Mouse (Mus musculus): ENCODE results near the gene Ifi47. TPM values are rescaled to one million over a fixed set of nuclear protein-coding genes. Genes with fewer than 3 reads are reported as not detected.

The Ifi47 gene
- polyA plus RNA-seq, 1 experiment from 2014 or later: 0.43 TPM

GRCm38 (mm10) chr11:49081886-49082285 lies 5.5 kb downstream of the Ifi47 start:
- H3K36me3 ChIP-seq: no peaks in the 10 kb centered on the region
- no peak overlapping the region for H3K27ac ChIP-seq (replicated peaks)
- no peaks in the 10 kb centered on the region for H3K9me3 ChIP-seq
- H3K27me3 ChIP-seq: no peaks in the 10 kb centered on the region
- WGBS: 84% methylated on average over 3 of the region's 3 CpGs
- no peak for ATAC-seq (ENCODE audit: low read depth)
- no peak overlapping the region for H3K4me2 ChIP-seq
- no peak overlapping the region for H3K4me3 ChIP-seq
- no peaks in the 10 kb centered on the region for H3K4me1 ChIP-seq (replicated peaks)
- no peak overlapping the region for H3K9ac ChIP-seq

- Histone ChIP-seq H3K27me3 (no peaks in the 10 kb centered on the region), H3K4me3 (no peak overlapping the region), H3K9ac (no peak overlapping the region), H3K4me1 (replicated peaks) (no peaks in the 10 kb centered on the region), H3K36me3 (no peaks in the 10 kb centered on the region), H3K27ac (replicated peaks) (no peak overlapping the region), H3K4me2 (no peak overlapping the region), H3K9me3 (no peaks in the 10 kb centered on the region)
- 86% methylated on average over 1 of the region's 1 CpGs for WGBS
- ATAC-seq (ENCODE audit: low read depth): no peak
Measured at GRCm38 (mm10) chr11:49083146-49083545, 6.8 kb downstream of the Ifi47 start.

GRCm38 (mm10) chr11:49083808-49084207 lies 7.4 kb downstream of the Ifi47 start:
- no peak overlapping the region for H3K4me2 ChIP-seq
- no peaks in the 10 kb centered on the region for H3K9me3 ChIP-seq
- no peak overlapping the region for H3K27ac ChIP-seq (replicated peaks)
- no peak overlapping the region for H3K9ac ChIP-seq
- no peaks in the 10 kb centered on the region for H3K4me1 ChIP-seq (replicated peaks)
- no peaks in the 10 kb centered on the region for H3K36me3 ChIP-seq
- H3K4me3 ChIP-seq: no peak overlapping the region
- ATAC-seq (ENCODE audit: low read depth): no peak
- 88% methylated on average over 3 of the region's 3 CpGs for WGBS
- no peaks in the 10 kb centered on the region for H3K27me3 ChIP-seq

- Histone ChIP-seq H3K4me3 (no peak overlapping the region), H3K9me3 (no peaks in the 10 kb centered on the region), H3K4me2 (no peak overlapping the region), H3K9ac (no peak overlapping the region), H3K4me1 (replicated peaks) (no peaks in the 10 kb centered on the region), H3K36me3 (no peaks in the 10 kb centered on the region), H3K27me3 (no peaks in the 10 kb centered on the region), H3K27ac (replicated peaks) (no peak overlapping the region)
- no peak for ATAC-seq (ENCODE audit: low read depth)
- 84% methylated on average over 1 of the region's 1 CpGs for WGBS
Measured at GRCm38 (mm10) chr11:49084385-49084784, 8.0 kb downstream of the Ifi47 start.

GRCm38 (mm10) chr11:49084875-49085274 lies 8.5 kb downstream of the Ifi47 start:
- Histone ChIP-seq H3K9ac (no peak overlapping the region), H3K9me3 (no peaks in the 10 kb centered on the region), H3K27ac (replicated peaks) (no peak overlapping the region), H3K4me1 (replicated peaks) (no peaks in the 10 kb centered on the region), H3K36me3 (no peaks in the 10 kb centered on the region), H3K27me3 (no peaks in the 10 kb centered on the region), H3K4me3 (no peak overlapping the region), H3K4me2 (no peak overlapping the region)
- WGBS: 36% methylated on average over 3 of the region's 3 CpGs
- ATAC-seq (ENCODE audit: low read depth): no peak

- WGBS: 84% methylated on average over 6 of the region's 6 CpGs
- H3K4me2 ChIP-seq: no peak overlapping the region
- ATAC-seq (ENCODE audit: low read depth): no peak
- H3K27me3 ChIP-seq: no peaks in the 10 kb centered on the region
- H3K27ac ChIP-seq (replicated peaks): no peak overlapping the region
- H3K36me3 ChIP-seq: no peaks in the 10 kb centered on the region
- no peaks in the 10 kb centered on the region for H3K9me3 ChIP-seq
- no peak overlapping the region for H3K9ac ChIP-seq
- no peaks in the 10 kb centered on the region for H3K4me1 ChIP-seq (replicated peaks)
- H3K4me3 ChIP-seq: no peak overlapping the region
Measured at GRCm38 (mm10) chr11:49086858-49087361, 10.5 kb downstream of the Ifi47 start.

GRCm38 (mm10) chr11:49087830-49088616 lies 11.6 kb downstream of the Ifi47 start:
- WGBS: 47% methylated on average over 22 of the region's 22 CpGs
- H3K27ac ChIP-seq (replicated peaks): no peak overlapping the region
- H3K27me3 ChIP-seq: no peaks in the 10 kb centered on the region
- no peak overlapping the region for H3K4me3 ChIP-seq
- no peak for ATAC-seq (ENCODE audit: low read depth)
- H3K36me3 ChIP-seq: no peaks in the 10 kb centered on the region
- 0 out of 2 replicates have a peak overlapping the region, but pooled peaks have one; percentile 9 for H3K4me2 ChIP-seq
- H3K9ac ChIP-seq: no peak overlapping the region
- no peaks in the 10 kb centered on the region for H3K4me1 ChIP-seq (replicated peaks)
- H3K9me3 ChIP-seq: no peaks in the 10 kb centered on the region

- no peaks in the 10 kb centered on the region for H3K4me1 ChIP-seq (replicated peaks)
- H3K27me3 ChIP-seq: no peaks in the 10 kb centered on the region
- H3K4me2 ChIP-seq: no peak overlapping the region
- no peak overlapping the region for H3K27ac ChIP-seq (replicated peaks)
- 94% methylated on average over 5 of the region's 5 CpGs for WGBS
- H3K36me3 ChIP-seq: no peaks in the 10 kb centered on the region
- H3K4me3 ChIP-seq: no peak overlapping the region
- H3K9ac ChIP-seq: no peak overlapping the region
- ATAC-seq (ENCODE audit: low read depth): no peak
- H3K9me3 ChIP-seq: no peaks in the 10 kb centered on the region
Measured at GRCm38 (mm10) chr11:49088990-49089652, 12.7 kb downstream of the Ifi47 start.

- Histone ChIP-seq H3K27me3 (no peaks in the 10 kb centered on the region), H3K36me3 (no peaks in the 10 kb centered on the region), H3K9ac (no peak overlapping the region), H3K27ac (replicated peaks) (no peak overlapping the region), H3K4me3 (no peak overlapping the region), H3K4me1 (replicated peaks) (no peaks in the 10 kb centered on the region), H3K4me2 (no peak overlapping the region), H3K9me3 (no peaks in the 10 kb centered on the region)
- ATAC-seq (ENCODE audit: low read depth): no peak
- WGBS: 90% methylated on average over 3 of the region's 3 CpGs
Measured at GRCm38 (mm10) chr11:49089735-49090507, 13.5 kb downstream of the Ifi47 start.

GRCm38 (mm10) chr11:49090551-49090950 lies 14.2 kb downstream of the Ifi47 start:
- Histone ChIP-seq H3K4me1 (replicated peaks) (no peaks in the 10 kb centered on the region), H3K4me2 (no peak overlapping the region), H3K36me3 (no peaks in the 10 kb centered on the region), H3K27ac (replicated peaks) (no peak overlapping the region), H3K9me3 (no peaks in the 10 kb centered on the region), H3K9ac (no peak overlapping the region), H3K4me3 (no peak overlapping the region), H3K27me3 (no peaks in the 10 kb centered on the region)
- WGBS: 90% methylated on average over 5 of the region's 5 CpGs
- no peak for ATAC-seq (ENCODE audit: low read depth)

- 84% methylated on average over 4 of the region's 4 CpGs for WGBS
- H3K9me3 ChIP-seq: no peaks in the 10 kb centered on the region
- no peaks in the 10 kb centered on the region for H3K27me3 ChIP-seq
- H3K9ac ChIP-seq: no peak overlapping the region
- H3K4me3 ChIP-seq: no peak overlapping the region
- H3K4me1 ChIP-seq (replicated peaks): no peaks in the 10 kb centered on the region
- no peak overlapping the region for H3K4me2 ChIP-seq
- no peak overlapping the region for H3K27ac ChIP-seq (replicated peaks)
- H3K36me3 ChIP-seq: no peaks in the 10 kb centered on the region
- ATAC-seq (ENCODE audit: low read depth): no peak
Measured at GRCm38 (mm10) chr11:49091171-49091570, 14.8 kb downstream of the Ifi47 start.

- Histone ChIP-seq H3K36me3 (no peaks in the 10 kb centered on the region), H3K9me3 (no peaks in the 10 kb centered on the region), H3K4me2 (no peak overlapping the region), H3K9ac (no peak overlapping the region), H3K4me3 (no peak overlapping the region), H3K27ac (replicated peaks) (no peak overlapping the region), H3K27me3 (no peaks in the 10 kb centered on the region), H3K4me1 (replicated peaks) (no peaks in the 10 kb centered on the region)
- ATAC-seq (ENCODE audit: low read depth): no peak
- 93% methylated on average over 1 of the region's 1 CpGs for WGBS
Measured at GRCm38 (mm10) chr11:49092053-49092586, 15.7 kb downstream of the Ifi47 start.
